Mouse (Mus musculus): Measurements from ENCODE around the gene Smco2.

GRCm38 (mm10) chr6:146907061-146907794, 57.3 kb downstream of the Smco2 start:
- TF ChIP-seq CTCF (IDR thresholded peaks at IDR 0.05 in 2 of 3, conservative IDR thresholded peaks at IDR 0.05 in 1 of 3; ENCODE audit: control insufficient read depth in 1 of 3, insufficient read depth in 1 of 3, low read depth in 2 of 3, low read length in 3 of 3, poor library complexity in 1 of 3, severe bottlenecking in 1 of 3) (no peak), RCOR1 (IDR thresholded peaks at IDR 0.05; ENCODE audit: low read depth, low read length) (no peak), MAFK (IDR thresholded peaks at IDR 0.05; ENCODE audit: borderline replicate concordance, low read depth, low read length) (no peak), MAX (IDR thresholded peaks at IDR 0.05; ENCODE audit: low read length) (no peak), ZKSCAN1 (IDR thresholded peaks at IDR 0.05; ENCODE audit: low read depth, low read length) (no peak), UBTF (IDR thresholded peaks at IDR 0.05; ENCODE audit: borderline replicate concordance, insufficient read depth, low read depth, low read length) (no peak), TAL1 (IDR thresholded peaks at IDR 0.05; ENCODE audit: low read length) (no peak)
